Mouse (Mus musculus) heart, postnatal 36 days (tissue): ENCODE results near the gene Olfr618. TPM values are rescaled to one million over a fixed set of nuclear protein-coding genes. Genes with fewer than 3 reads are reported as not detected.
"Not testable (repeated sequence)": the region's sequence is repeated elsewhere in the genome, so short reads cannot be mapped to it uniquely, and the experiment has no call there.

Experiments
- DNase-seq, 2 experiments: peaks; one replicate each; pipeline ENCODE4 v3.0.0; 2021 to 2022
- intact Hi-C: fragments of 180-260 bp; cut with DNase I; formaldehyde crosslinking; loops from one replicate; pipeline ENCODE4 v1.15.1; 2025
- microRNA-seq, 2 experiments: library from miRNA; unstranded; fragments of <30 nt; microRNA quantifications; one replicate each; pipeline ENCODE4 v1.2.0; 2021; ENCODE audit warnings: borderline number of aligned reads in 2 of 2
- total RNA-seq, 2 experiments: library from RNA; stranded (reverse); gene quantifications; 2 replicates each; pipeline ENCODE4 v1.2.3; 2021

Olfr618 gene
- not detected for total RNA-seq

- intact Hi-C loops, result no loop called here
- DNase-seq, result no peak
These were observed at the start of gene Olfr618 for GRCm38 (mm10) chr7:103589803-103590202. Olfr618 (plus strand) TSS chr7:103590103.

- DNase-seq, intact Hi-C loops: not testable (repeated sequence)
These were observed 47.3 kb upstream of the Olfr618 start, which contains the start of gene Olfr612 for GRCm38 (mm10) chr7:103542617-103543016. Olfr612 (minus strand) TSS chr7:103542717.

GRCm38 (mm10) chr7:103547774-103548173, 42.1 kb upstream of the Olfr618 start, which contains the start of gene Olfr613:
Olfr613 (plus strand) TSS chr7:103548074.
- DNase-seq, result no peak
- intact Hi-C loops, result no loop called here

- intact Hi-C loops, result no loop called here
These were observed 34.1 kb upstream of the Olfr618 start, which contains the start of gene Olfr615 for GRCm38 (mm10) chr7:103555779-103556178. Olfr615 (plus strand) TSS chr7:103556079.

GRCm38 (mm10) chr7:103569043-103569442, 20.9 kb upstream of the Olfr618 start, which contains the start of gene Olfr616:
Olfr616 (minus strand) TSS chr7:103569143.
- intact Hi-C loops, result no loop called here
- no peak for DNase-seq

More at GRCm38 (mm10) chr7:103555779-103556178, 34.1 kb upstream of the Olfr618 start, which contains the start of gene Olfr615:
- no peak for DNase-seq

GRCm38 (mm10) chr7:103572761-103573160, 17.1 kb upstream of the Olfr618 start, which contains the start of gene Olfr617:
Olfr617 (plus strand) TSS chr7:103573061.
- no peak for DNase-seq
- intact Hi-C loops, result no loop called here

GRCm38 (mm10) chr7:103600275-103600674, 10.4 kb downstream of the Olfr618 start, which contains the start of gene Olfr619:
Olfr619 (plus strand) TSS chr7:103600575.
- DNase-seq, result no peak
- intact Hi-C loops, result no loop called here

- DNase-seq, result no peak
- intact Hi-C loops, result no loop called here
These were observed 17.5 kb downstream of the Olfr618 start for GRCm38 (mm10) chr7:103607425-103607824.

- DNase-seq, result no peak
- intact Hi-C loops, result no loop called here
These were observed 22.5 kb downstream of the Olfr618 start, which contains the start of gene Olfr620 for GRCm38 (mm10) chr7:103612434-103612833. Olfr620 (minus strand) TSS chr7:103612534.

- no peak for DNase-seq
- intact Hi-C loops, result no loop called here
These were observed 46.9 kb downstream of the Olfr618 start for GRCm38 (mm10) chr7:103636795-103637194.

- intact Hi-C loops, result no loop called here
These were observed 52.7 kb downstream of the Olfr618 start, which contains the start of gene Olfr622 for GRCm38 (mm10) chr7:103642602-103643001. Olfr622 (minus strand) TSS chr7:103642702.

GRCm38 (mm10) chr7:103644070-103644469, 54.2 kb downstream of the Olfr618 start:
- intact Hi-C loops, result no loop called here

More at GRCm38 (mm10) chr7:103642602-103643001, 52.7 kb downstream of the Olfr618 start, which contains the start of gene Olfr622:
- no peak for DNase-seq

More at GRCm38 (mm10) chr7:103644070-103644469, 54.2 kb downstream of the Olfr618 start:
- no peak for DNase-seq

Small RNA genes within 50 kb of the gene (microRNA-seq; reads per million reads assigned to microRNA genes)
- 0 reads per million in 2 experiments for gene Gm26506

Other genes starting within 250 kb of the Olfr618 start
- not detected for gene Olfr600, start 240.4 kb upstream of the Olfr618 start, total RNA-seq
- gene Olfr601, start 227.4 kb upstream of the Olfr618 start, total RNA-seq, result not detected
- not detected for gene Olfr603, start 203.9 kb upstream of the Olfr618 start, total RNA-seq
- gene Usp17lc, start 175.0 kb upstream of the Olfr618 start, total RNA-seq, result not detected
- gene Olfr605, start 144.7 kb upstream of the Olfr618 start, total RNA-seq, result not detected
- gene Olfr606, start 141.1 kb upstream of the Olfr618 start, total RNA-seq, result not detected
- gene Olfr607, start 126.0 kb upstream of the Olfr618 start, total RNA-seq, result not detected
- gene Olfr608, start 120.2 kb upstream of the Olfr618 start, total RNA-seq, result not detected
- not detected for gene Olfr609, start 92.0 kb upstream of the Olfr618 start, total RNA-seq
- not detected for gene Olfr610, start 78.0 kb upstream of the Olfr618 start, total RNA-seq
- gene Olfr611, start 69.3 kb upstream of the Olfr618 start, total RNA-seq, result not detected
- gene Olfr612, start 47.4 kb upstream of the Olfr618 start, total RNA-seq, result not detected
- gene Olfr613, start 42.0 kb upstream of the Olfr618 start, total RNA-seq, result not detected
- not detected for gene Olfr615, start 34.0 kb upstream of the Olfr618 start, total RNA-seq
- not detected for gene Olfr616, start 21.0 kb upstream of the Olfr618 start, total RNA-seq
- gene Olfr617, start 17.0 kb upstream of the Olfr618 start, total RNA-seq, result not detected
- not detected for gene Olfr619, start 10.5 kb downstream of the Olfr618 start, total RNA-seq
- gene Olfr620, start 22.4 kb downstream of the Olfr618 start, total RNA-seq, result not detected
- gene Olfr622, start 52.6 kb downstream of the Olfr618 start, total RNA-seq, result not detected
- not detected for gene Olfr623, start 73.6 kb downstream of the Olfr618 start, total RNA-seq
- not detected for gene Olfr624, start 81.1 kb downstream of the Olfr618 start, total RNA-seq
- gene Olfr625-ps1, start 92.6 kb downstream of the Olfr618 start, total RNA-seq, result not detected
- gene Olfr243, start 124.6 kb downstream of the Olfr618 start, total RNA-seq, result not detected
- not detected for gene Olfr628, start 140.3 kb downstream of the Olfr618 start, total RNA-seq
- gene Olfr629, start 154.8 kb downstream of the Olfr618 start, total RNA-seq, result not detected
- not detected for gene Olfr630, start 167.2 kb downstream of the Olfr618 start, total RNA-seq
- gene Olfr69, start 181.5 kb downstream of the Olfr618 start, total RNA-seq, result not detected
- gene Olfr68, start 189.6 kb downstream of the Olfr618 start, total RNA-seq, result not detected
- gene Olfr67, start 201.7 kb downstream of the Olfr618 start, total RNA-seq, result not detected
- gene Hbb-bt, start 223.9 kb downstream of the Olfr618 start, total RNA-seq, result 1,000 to 10,000 TPM; 1,102 to 1,464 TPM
- gene Hbb-bs, start 238.0 kb downstream of the Olfr618 start, total RNA-seq, result over 10,000 TPM in 1 of 2 experiments, 1,000 to 10,000 TPM in 1; 9,168 to 11,645 TPM